Mouse (Mus musculus): ENCODE results near the gene Ltb. TPM values are rescaled to one million over a fixed set of nuclear protein-coding genes. Genes with fewer than 3 reads are reported as not detected.
A peak's percentile ranks its signal among the peaks of the same experiment; 100 is the strongest.

The Ltb gene
- polyA plus RNA-seq (2015; fragmentation: Nextera tagmentation; extraction: Ambion mirVana): 0.84 and 0.97 TPM in 2 replicates

DNA sequence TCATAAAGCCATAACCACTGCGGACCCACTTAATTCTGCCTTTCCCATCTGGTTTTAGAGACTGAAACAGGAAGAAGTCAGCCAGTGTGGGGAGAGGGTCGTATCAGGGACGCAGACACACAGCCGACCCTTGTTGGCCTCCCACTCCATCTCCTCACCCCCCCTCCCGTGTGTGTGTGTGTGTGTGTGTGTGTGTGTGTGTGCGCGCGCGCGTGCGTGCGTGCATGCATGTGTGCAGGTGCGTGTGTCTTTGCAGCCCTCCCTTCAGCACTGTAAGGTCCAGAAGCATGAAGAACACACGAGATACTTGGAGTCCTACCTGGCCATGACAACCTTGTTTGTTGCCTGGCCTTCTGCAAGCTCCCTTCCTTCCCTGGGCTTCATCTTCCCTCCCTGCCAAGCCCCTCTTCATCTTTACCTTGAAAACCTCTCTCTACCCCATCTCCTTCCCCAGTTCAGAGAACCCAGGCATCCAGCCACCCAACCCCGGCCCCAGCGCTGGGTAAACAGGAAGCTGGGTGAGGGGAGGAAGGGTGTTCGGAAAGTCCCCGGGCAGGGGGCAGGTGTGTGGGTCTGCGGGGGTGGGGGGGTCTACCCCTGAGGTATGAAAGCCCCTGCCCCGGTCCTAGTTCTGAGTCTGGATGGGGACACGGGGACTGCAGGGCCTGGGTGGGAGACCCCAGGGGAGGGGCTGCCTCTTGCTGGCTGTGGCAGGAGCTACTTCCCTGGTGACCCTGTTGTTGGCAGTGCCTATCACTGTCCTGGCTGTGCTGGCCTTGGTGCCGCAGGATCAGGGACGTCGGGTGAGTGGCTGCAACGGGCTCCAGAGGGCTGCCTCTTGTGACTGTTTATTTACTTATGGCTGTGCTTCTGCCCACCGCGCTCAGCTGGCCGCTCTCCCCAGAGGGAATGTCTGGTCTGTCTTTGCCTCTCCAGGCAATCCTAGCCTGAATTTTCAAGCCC, at the start of gene Ltb:
Gene Ltb, plus strand, starts transcription at position 559 of the 963 bp plus-strand sequence.
- 66% methylated on average over 28 of the region's 28 CpGs for WGBS
- no peak for ATAC-seq (ENCODE audit: low FRiP score, low read depth)
- Histone ChIP-seq H3K9me3 (no peaks in the 10 kb centered on the region), H3K27ac (replicated peaks) (no peak within 1 kb of the TSS), H3K9ac (no peak within 1 kb of the TSS), H3K36me3 (no peaks in the 10 kb centered on the region), H3K4me3 (no peak within 1 kb of the TSS), H3K4me2 (peak within 1 kb of the TSS; percentile 69; the same call in 1 of the 2 replicates), H3K27me3 (peaks cover 34% of the 10 kb centered on the region), H3K4me1 (replicated peaks) (peaks cover 10% of the 10 kb centered on the region)

DNA sequence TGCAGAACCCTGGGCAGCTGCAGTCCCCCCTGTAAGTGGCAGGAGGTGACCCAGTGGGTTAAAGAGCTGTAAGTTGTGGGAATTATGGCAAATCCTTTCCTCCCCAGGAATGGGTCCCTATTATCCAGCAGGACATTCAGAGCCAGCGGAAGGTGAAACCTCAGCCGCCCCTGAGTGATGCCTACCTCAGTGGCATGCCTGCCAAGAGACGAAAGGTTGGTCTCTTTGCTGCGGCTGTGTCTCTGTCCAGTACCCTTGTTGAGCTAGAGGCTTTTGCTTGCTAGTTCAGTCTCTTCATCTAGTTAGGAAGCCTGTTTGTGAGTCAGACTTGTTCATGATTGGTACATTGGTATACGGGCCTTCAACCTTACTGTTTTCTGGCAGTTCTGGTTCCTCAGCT, 48.1 kb upstream of the Ltb start:
- Histone ChIP-seq H3K4me1 (replicated peaks) (no peaks in the 10 kb centered on the region), H3K4me2 (no peak overlapping the region), H3K27me3 (no peaks in the 10 kb centered on the region), H3K9me3 (no peaks in the 10 kb centered on the region), H3K9ac (no peak overlapping the region), H3K36me3 (peaks cover 93% of the 10 kb centered on the region), H3K27ac (replicated peaks) (peak overlapping the region; percentile 31; the same call in 1 of the 2 replicates), H3K4me3 (no peak overlapping the region)
- no peak for ATAC-seq (ENCODE audit: low FRiP score, low read depth)
- WGBS: 89% methylated on average over 5 of the region's 5 CpGs

DNA sequence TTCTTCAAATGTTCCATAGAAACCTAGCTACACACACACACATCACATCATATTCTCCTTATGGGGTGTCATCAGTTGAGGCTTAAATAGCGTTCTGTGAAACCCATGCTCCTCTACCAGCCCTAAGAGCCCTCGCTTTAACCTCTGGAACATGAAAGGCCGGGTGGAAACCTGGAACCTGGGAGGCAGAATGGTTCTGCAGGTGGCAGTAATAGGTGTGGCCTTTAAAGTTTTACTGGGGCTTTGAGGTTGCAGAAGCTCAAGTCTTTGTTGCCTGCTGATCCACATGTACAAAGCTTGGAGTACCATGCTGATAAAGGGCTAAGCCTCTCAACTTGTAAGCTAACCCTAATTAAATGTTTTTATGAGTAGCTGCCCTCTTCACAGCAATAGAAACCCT, 46.9 kb upstream of the Ltb start:
- no peak overlapping the region for H3K4me2 ChIP-seq
- H3K4me1 ChIP-seq (replicated peaks): no peaks in the 10 kb centered on the region
- H3K9me3 ChIP-seq: no peaks in the 10 kb centered on the region
- no peak for ATAC-seq (ENCODE audit: low FRiP score, low read depth)
- H3K36me3 ChIP-seq: peaks cover 91% of the 10 kb centered on the region
- no peak overlapping the region for H3K27ac ChIP-seq (replicated peaks)
- no peak overlapping the region for H3K9ac ChIP-seq
- no peaks in the 10 kb centered on the region for H3K27me3 ChIP-seq
- H3K4me3 ChIP-seq: no peak overlapping the region
- WGBS: 64% methylated on average over 3 of the region's 3 CpGs

DNA sequence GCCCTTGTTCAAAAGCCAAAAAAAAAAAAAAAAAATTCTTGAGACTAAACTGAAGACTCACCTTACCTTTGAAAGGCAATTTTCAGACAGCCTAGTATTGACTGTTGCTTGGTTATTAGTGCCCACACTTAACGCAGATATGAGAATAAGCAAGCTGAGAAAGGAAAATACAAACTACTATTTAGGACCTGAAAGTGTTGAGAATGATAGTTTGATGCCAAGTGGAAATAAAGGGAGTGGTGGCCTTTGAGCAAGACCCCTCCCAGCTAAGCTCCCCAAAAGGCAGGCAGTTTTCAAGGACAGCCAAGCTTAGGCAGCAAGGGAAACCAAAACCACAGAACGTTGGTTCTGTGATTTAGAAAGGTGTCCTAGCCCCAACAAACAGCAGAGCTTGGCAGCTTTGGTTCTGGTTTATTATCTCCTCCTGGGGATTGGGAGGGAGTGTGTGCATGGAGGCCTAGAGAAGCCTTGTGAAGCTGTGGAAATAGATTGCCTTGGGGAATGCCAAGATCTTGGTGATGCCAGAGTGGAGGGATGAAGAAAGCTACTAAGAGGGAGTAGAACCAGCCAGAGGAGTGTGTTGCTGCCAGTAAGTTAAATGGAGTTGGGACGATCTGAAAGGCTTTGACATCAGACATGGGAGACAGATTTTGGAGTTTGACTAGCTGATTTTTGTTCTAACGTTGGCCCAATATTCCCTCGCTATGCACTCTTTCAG, 46.2 kb upstream of the Ltb start:
- Histone ChIP-seq H3K9ac (no peak overlapping the region), H3K4me2 (no peak overlapping the region), H3K27ac (replicated peaks) (no peak overlapping the region), H3K4me3 (no peak overlapping the region), H3K9me3 (no peaks in the 10 kb centered on the region), H3K4me1 (replicated peaks) (no peaks in the 10 kb centered on the region), H3K36me3 (peaks cover 91% of the 10 kb centered on the region), H3K27me3 (no peaks in the 10 kb centered on the region)
- no peak for ATAC-seq (ENCODE audit: low FRiP score, low read depth)
- WGBS: 68% methylated on average over 5 of the region's 5 CpGs

DNA sequence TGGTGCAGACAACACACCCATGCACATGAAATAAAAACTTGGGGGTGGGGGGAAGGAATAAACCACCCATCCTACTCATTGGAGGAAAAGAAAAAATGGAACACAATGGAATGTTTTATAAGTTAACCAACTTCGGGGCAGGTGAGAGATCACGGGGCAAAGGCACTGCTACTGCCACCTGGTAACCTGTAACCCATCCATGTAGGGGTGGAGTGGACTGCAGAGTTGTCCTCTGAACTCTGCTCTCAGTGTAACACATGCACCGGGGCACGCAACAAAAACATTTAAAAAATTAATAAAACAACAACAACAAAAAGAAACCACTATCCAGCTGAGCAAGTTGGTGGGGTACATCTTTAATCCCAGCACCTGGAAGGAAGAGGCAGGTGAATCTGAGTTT, 42.1 kb upstream of the Ltb start:
- WGBS: 96% methylated on average over 4 of the region's 4 CpGs
- no peak overlapping the region for H3K4me2 ChIP-seq
- ATAC-seq (ENCODE audit: low FRiP score, low read depth): no peak
- no peaks in the 10 kb centered on the region for H3K9me3 ChIP-seq
- H3K36me3 ChIP-seq: peaks cover 91% of the 10 kb centered on the region
- H3K9ac ChIP-seq: no peak overlapping the region
- H3K27ac ChIP-seq (replicated peaks): no peak overlapping the region
- no peaks in the 10 kb centered on the region for H3K4me1 ChIP-seq (replicated peaks)
- no peaks in the 10 kb centered on the region for H3K27me3 ChIP-seq
- H3K4me3 ChIP-seq: no peak overlapping the region

DNA sequence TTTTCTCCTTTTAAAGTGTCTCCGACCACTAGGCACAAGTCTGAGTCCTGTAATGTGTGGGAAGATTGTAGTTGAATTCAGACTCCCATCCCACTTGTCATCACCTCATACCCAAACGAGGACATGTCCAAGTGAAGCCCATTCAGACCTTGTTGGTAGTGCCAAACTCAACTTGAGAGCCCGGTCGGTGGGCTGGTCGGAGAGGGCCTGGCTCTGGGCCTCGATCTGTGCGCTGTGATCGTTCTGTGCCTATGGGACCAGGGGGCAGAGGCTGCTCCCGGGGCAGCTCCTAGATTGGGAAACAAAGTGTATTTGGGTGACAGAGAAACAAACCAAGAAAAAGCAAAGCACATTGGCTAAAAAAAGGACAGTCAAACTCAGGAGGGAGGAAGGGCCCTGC, 41.2 kb upstream of the Ltb start:
- Histone ChIP-seq H3K27me3 (no peaks in the 10 kb centered on the region), H3K9ac (no peak overlapping the region), H3K9me3 (no peaks in the 10 kb centered on the region), H3K27ac (replicated peaks) (no peak overlapping the region), H3K4me3 (no peak overlapping the region), H3K36me3 (peaks cover 94% of the 10 kb centered on the region), H3K4me2 (no peak overlapping the region), H3K4me1 (replicated peaks) (no peaks in the 10 kb centered on the region)
- no peak for ATAC-seq (ENCODE audit: low FRiP score, low read depth)
- WGBS: 97% methylated on average over 9 of the region's 9 CpGs

DNA sequence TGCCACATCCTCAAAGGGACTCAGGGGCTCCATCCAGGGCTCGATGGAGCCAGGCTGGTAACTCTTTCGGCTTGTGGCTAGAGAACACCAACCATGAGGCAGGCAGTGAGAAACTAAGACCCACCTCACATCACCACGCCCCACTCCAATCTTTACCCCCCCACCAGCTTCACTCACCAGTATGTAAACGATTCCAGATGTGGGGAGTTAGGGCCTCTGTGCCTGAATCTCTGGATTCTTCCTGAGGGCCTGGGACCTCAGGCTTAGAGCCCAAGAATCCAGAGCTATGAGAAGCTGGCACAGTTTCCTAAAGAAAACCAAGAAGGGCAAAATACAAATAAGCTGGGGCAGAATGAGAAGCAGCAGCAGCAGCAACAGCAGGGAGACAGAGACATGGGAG, 40.3 kb upstream of the Ltb start:
- no peak for ATAC-seq (ENCODE audit: low FRiP score, low read depth)

DNA sequence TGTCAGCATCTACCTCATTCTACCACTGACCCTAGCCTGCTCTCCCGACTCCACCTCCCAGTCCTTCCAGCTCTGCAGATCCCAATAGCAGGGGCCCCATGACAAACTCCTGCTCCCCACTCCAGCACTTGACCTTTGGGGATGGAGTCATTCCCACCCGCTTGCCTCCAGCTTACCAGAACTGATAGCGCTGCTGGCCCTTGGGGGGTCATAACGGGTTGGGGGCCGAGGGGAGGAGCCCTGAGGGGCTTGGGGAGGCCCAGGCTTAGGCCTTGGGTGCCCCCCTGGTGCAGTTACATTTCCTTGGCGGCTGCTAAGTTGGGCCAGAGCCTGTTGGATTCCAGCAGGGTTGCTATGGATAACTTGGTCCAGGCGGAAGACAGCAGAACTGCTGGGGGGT, 39.6 kb upstream of the Ltb start:
- Histone ChIP-seq H3K27me3 (no peaks in the 10 kb centered on the region), H3K9ac (no peak overlapping the region), H3K4me1 (replicated peaks) (no peaks in the 10 kb centered on the region), H3K9me3 (no peaks in the 10 kb centered on the region), H3K27ac (replicated peaks) (no peak overlapping the region), H3K4me2 (no peak overlapping the region), H3K36me3 (peaks cover 95% of the 10 kb centered on the region), H3K4me3 (no peak overlapping the region)
- no peak for ATAC-seq (ENCODE audit: low FRiP score, low read depth)
- WGBS: 71% methylated on average over 7 of the region's 7 CpGs

More for the DNA sequence above, 40.3 kb upstream of the Ltb start:
- WGBS: 90% methylated on average over 4 of the region's 4 CpGs
- Histone ChIP-seq H3K27ac (replicated peaks) (no peak overlapping the region), H3K9ac (no peak overlapping the region), H3K4me3 (no peak overlapping the region), H3K4me1 (replicated peaks) (no peaks in the 10 kb centered on the region), H3K9me3 (no peaks in the 10 kb centered on the region), H3K36me3 (peaks cover 95% of the 10 kb centered on the region), H3K27me3 (no peaks in the 10 kb centered on the region), H3K4me2 (no peak overlapping the region)

DNA sequence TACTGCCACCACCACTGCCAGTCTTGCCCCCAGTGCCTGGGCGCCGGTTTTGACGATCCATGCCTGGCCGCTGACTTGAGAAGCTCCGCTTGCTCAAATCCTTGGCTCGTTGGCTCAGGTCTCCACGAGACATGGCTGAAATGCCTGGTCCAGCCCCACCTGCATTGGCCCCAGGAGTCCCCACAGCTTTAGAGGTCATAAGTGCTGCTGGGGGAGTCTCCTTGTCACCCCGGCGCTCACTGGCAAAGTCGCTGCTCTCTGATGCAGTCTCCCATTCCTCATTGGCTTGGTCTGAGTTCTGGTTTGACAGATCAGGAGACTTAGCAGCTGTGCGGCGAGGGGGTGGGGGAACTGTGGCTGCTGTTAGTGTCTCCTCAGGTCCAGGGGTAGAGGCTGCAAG, 38.8 kb upstream of the Ltb start:
- no peak overlapping the region for H3K27ac ChIP-seq (replicated peaks)
- no peaks in the 10 kb centered on the region for H3K9me3 ChIP-seq
- no peaks in the 10 kb centered on the region for H3K4me1 ChIP-seq (replicated peaks)
- no peak for ATAC-seq (ENCODE audit: low FRiP score, low read depth)
- H3K9ac ChIP-seq: no peak overlapping the region
- 95% methylated on average over 12 of the region's 12 CpGs for WGBS
- no peak overlapping the region for H3K4me2 ChIP-seq
- H3K36me3 ChIP-seq: peaks cover 95% of the 10 kb centered on the region
- H3K4me3 ChIP-seq: no peak overlapping the region
- H3K27me3 ChIP-seq: no peaks in the 10 kb centered on the region

DNA sequence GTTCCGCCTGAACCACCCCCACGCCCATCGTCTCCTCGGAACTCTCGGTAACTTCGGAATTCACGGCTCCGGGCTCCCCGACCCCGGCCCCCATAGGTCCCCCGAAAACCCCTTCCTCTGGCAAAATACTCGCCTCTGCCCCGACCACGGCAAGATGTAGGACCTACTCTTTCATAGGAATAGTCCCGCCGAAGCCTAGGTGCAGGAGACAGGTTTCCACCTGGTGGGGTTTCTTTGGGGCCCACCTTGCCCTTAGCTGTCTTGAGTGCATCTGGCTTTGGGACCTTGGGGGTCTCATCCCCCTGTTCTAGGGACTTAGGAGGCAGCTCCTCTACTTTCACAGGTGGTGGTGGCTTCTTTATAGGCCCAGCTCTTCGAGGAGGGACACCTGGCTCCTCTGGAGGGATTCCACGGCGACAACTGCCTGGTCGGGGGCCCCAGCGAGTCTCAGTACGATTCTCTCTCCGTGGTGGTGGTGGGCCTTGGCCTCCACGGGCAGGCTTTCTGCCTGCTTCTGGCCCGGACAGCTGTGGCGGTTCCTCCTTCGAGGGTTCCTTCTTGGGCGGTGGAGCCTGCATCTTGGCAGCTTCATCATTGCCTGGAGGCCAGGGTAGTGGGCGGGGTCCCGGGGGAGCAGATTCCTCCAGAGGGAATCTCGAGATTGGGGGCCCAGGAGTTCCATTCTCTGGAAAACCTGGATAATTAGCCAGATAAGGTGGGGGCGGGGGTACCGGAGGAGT, 37.6 kb upstream of the Ltb start:
- Histone ChIP-seq H3K9ac (no peak overlapping the region), H3K4me3 (no peak overlapping the region), H3K27ac (replicated peaks) (no peak overlapping the region), H3K4me1 (replicated peaks) (peaks cover 5% of the 10 kb centered on the region), H3K9me3 (no peaks in the 10 kb centered on the region), H3K4me2 (no peak overlapping the region), H3K27me3 (no peaks in the 10 kb centered on the region), H3K36me3 (peaks cover 98% of the 10 kb centered on the region)
- no peak for ATAC-seq (ENCODE audit: low FRiP score, low read depth)
- WGBS: 92% methylated on average over 33 of the region's 33 CpGs

DNA sequence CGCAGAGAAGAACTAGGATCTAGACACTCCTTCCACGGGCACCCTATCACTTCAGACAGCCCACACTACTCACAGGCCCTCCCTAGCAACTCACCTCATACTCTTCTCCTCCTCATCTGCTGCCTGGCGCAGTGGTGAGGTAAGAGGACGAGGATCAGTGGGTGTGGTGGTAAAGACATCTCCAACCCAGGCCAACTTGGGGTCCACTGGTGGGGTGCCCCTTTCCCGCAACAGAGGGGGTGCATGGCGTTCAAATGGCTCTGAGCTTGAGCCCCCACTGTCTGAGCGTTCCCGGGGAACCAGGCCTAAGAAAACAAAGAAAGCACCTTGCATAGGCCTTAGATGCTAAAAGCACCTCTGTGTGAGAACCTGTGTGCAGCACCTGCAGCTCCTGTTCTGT, 37.0 kb upstream of the Ltb start:
- no peak overlapping the region for H3K4me3 ChIP-seq
- no peak overlapping the region for H3K27ac ChIP-seq (replicated peaks)
- H3K36me3 ChIP-seq: peaks cover 99% of the 10 kb centered on the region
- WGBS: 96% methylated on average over 8 of the region's 8 CpGs
- H3K4me1 ChIP-seq (replicated peaks): peaks cover 11% of the 10 kb centered on the region
- no peak overlapping the region for H3K9ac ChIP-seq
- no peak for ATAC-seq (ENCODE audit: low FRiP score, low read depth)
- no peaks in the 10 kb centered on the region for H3K9me3 ChIP-seq
- H3K27me3 ChIP-seq: no peaks in the 10 kb centered on the region
- no peak overlapping the region for H3K4me2 ChIP-seq
